Mouse (Mus musculus): ENCODE results near the gene Gsg1l. TPM values are rescaled to one million over a fixed set of nuclear protein-coding genes. Genes with fewer than 3 reads are reported as not detected.

The Gsg1l gene
- total RNA-seq, 2 experiments from 2014 or later: not detected

GRCm38 (mm10) chr7:125954356-125954878 is 127.8 kb downstream of the Gsg1l start:
- ATAC-seq (replicated peaks; ENCODE audit: low FRiP score, low TSS enrichment, poor library complexity, severe bottlenecking): no peak

- no peak for ATAC-seq (replicated peaks; ENCODE audit: low FRiP score, low TSS enrichment, poor library complexity, severe bottlenecking)
These were observed 128.4 kb downstream of the Gsg1l start for GRCm38 (mm10) chr7:125953844-125954243.

- ATAC-seq (replicated peaks; ENCODE audit: low FRiP score, low TSS enrichment, poor library complexity, severe bottlenecking): no peak
These were observed 130.3 kb downstream of the Gsg1l start for GRCm38 (mm10) chr7:125951911-125952310.

GRCm38 (mm10) chr7:125948973-125949372 is 133.2 kb downstream of the Gsg1l start:
- no peak for ATAC-seq (replicated peaks; ENCODE audit: low FRiP score, low TSS enrichment, poor library complexity, severe bottlenecking)

- ATAC-seq (replicated peaks; ENCODE audit: low FRiP score, low TSS enrichment, poor library complexity, severe bottlenecking): no peak
These were observed 136.3 kb downstream of the Gsg1l start for GRCm38 (mm10) chr7:125945915-125946314.

GRCm38 (mm10) chr7:125944631-125945030 is 137.6 kb downstream of the Gsg1l start:
- no peak for ATAC-seq (replicated peaks; ENCODE audit: low FRiP score, low TSS enrichment, poor library complexity, severe bottlenecking)

- ATAC-seq (replicated peaks; ENCODE audit: low FRiP score, low TSS enrichment, poor library complexity, severe bottlenecking): no peak
These were observed 138.7 kb downstream of the Gsg1l start for GRCm38 (mm10) chr7:125943511-125943910.

GRCm38 (mm10) chr7:125942365-125943090 is 139.7 kb downstream of the Gsg1l start:
- ATAC-seq (replicated peaks; ENCODE audit: low FRiP score, low TSS enrichment, poor library complexity, severe bottlenecking): no peak

- ATAC-seq (replicated peaks; ENCODE audit: low FRiP score, low TSS enrichment, poor library complexity, severe bottlenecking): no peak
These were observed 147.9 kb downstream of the Gsg1l start for GRCm38 (mm10) chr7:125934319-125934718.

- ATAC-seq (replicated peaks; ENCODE audit: low FRiP score, low TSS enrichment, poor library complexity, severe bottlenecking): no peak
These were observed 148.6 kb downstream of the Gsg1l start for GRCm38 (mm10) chr7:125933356-125934244.

GRCm38 (mm10) chr7:125931602-125932001 is 150.6 kb downstream of the Gsg1l start:
- ATAC-seq (replicated peaks; ENCODE audit: low FRiP score, low TSS enrichment, poor library complexity, severe bottlenecking): no peak

GRCm38 (mm10) chr7:125924044-125924443 is 158.2 kb downstream of the Gsg1l start:
- ATAC-seq (replicated peaks; ENCODE audit: low FRiP score, low TSS enrichment, poor library complexity, severe bottlenecking): no peak

- no peak for ATAC-seq (replicated peaks; ENCODE audit: low FRiP score, low TSS enrichment, poor library complexity, severe bottlenecking)
These were observed 161.4 kb downstream of the Gsg1l start for GRCm38 (mm10) chr7:125920801-125921200.

GRCm38 (mm10) chr7:125900386-125901161 is 181.6 kb downstream of the Gsg1l start:
- ATAC-seq (replicated peaks; ENCODE audit: low FRiP score, low TSS enrichment, poor library complexity, severe bottlenecking): no peak

GRCm38 (mm10) chr7:125899916-125900315 is 182.3 kb downstream of the Gsg1l start:
- no peak for ATAC-seq (replicated peaks; ENCODE audit: low FRiP score, low TSS enrichment, poor library complexity, severe bottlenecking)

- ATAC-seq (replicated peaks; ENCODE audit: low FRiP score, low TSS enrichment, poor library complexity, severe bottlenecking): no peak
These were observed 183.2 kb downstream of the Gsg1l start for GRCm38 (mm10) chr7:125899036-125899435.

GRCm38 (mm10) chr7:125897059-125897458 is 185.2 kb downstream of the Gsg1l start:
- no peak for ATAC-seq (replicated peaks; ENCODE audit: low FRiP score, low TSS enrichment, poor library complexity, severe bottlenecking)

- ATAC-seq (replicated peaks; ENCODE audit: low FRiP score, low TSS enrichment, poor library complexity, severe bottlenecking): no peak
These were observed 188.6 kb downstream of the Gsg1l start for GRCm38 (mm10) chr7:125893621-125894020.

GRCm38 (mm10) chr7:125888373-125888772 is 193.8 kb downstream of the Gsg1l start:
- ATAC-seq (replicated peaks; ENCODE audit: low FRiP score, low TSS enrichment, poor library complexity, severe bottlenecking): no peak

- no peak for ATAC-seq (replicated peaks; ENCODE audit: low FRiP score, low TSS enrichment, poor library complexity, severe bottlenecking)
These were observed 194.4 kb downstream of the Gsg1l start for GRCm38 (mm10) chr7:125887761-125888160.

Data from megakaryocyte-erythroid progenitor cell, adult 5-6 weeks (primary cell).